Mouse (Mus musculus): ENCODE measurements at regions not wholly inside any gene's neighbourhood (a gene's known extent, or its start where the extent isn't known, plus 50 kb on each side); places are given as distances from the start of the nearest gene placed in this dataset.
A peak's percentile ranks its signal among the peaks of the same experiment; 100 is the strongest.
"Not testable (repeated sequence)": the region's sequence is repeated elsewhere in the genome, so short reads cannot be mapped to it uniquely, and the experiment has no call there.

- peaks cover 3% of the 10 kb centered on the region for H3K4me1 ChIP-seq (ENCODE audit: control insufficient read depth, insufficient read depth, low read length)
- no peak overlapping the region for H3K27ac ChIP-seq (ENCODE audit: insufficient read depth, low read length)
- H3K36me3 ChIP-seq (ENCODE audit: control insufficient read depth, insufficient read depth, low read length, poor library complexity, severe bottlenecking) = no peaks in the 10 kb centered on the region
- H3K9me3 ChIP-seq (replicated peaks; ENCODE audit: control insufficient read depth, insufficient read depth, low read length, poor library complexity, severe bottlenecking) = no peaks in the 10 kb centered on the region
- TF ChIP-seq POLR2A (IDR thresholded peaks at IDR 0.05; ENCODE audit: insufficient read depth, low read length) (no peak), EP300 (IDR thresholded peaks at IDR 0.05; ENCODE audit: insufficient read depth, low read depth, low read length) (no peak), CTCF (IDR thresholded peaks at IDR 0.05; ENCODE audit: low read depth, low read length) (no peak)
- no peak overlapping the region for H3K4me3 ChIP-seq (ENCODE audit: low read depth, low read length)
- no peak overlapping the region for H3K9ac ChIP-seq (ENCODE audit: low read depth, poor library complexity, severe bottlenecking)
- H3K27me3 ChIP-seq (ENCODE audit: control insufficient read depth, insufficient read depth, low read length, poor library complexity, severe bottlenecking) = no peaks in the 10 kb centered on the region
Observed at GRCm38 (mm10) chr6:37662747-37663146, 132.8 kb downstream of the Akr1d1 start.

- Histone ChIP-seq H3K27ac (ENCODE audit: insufficient read depth, low read length) (no peak overlapping the region), H3K36me3 (ENCODE audit: control insufficient read depth, insufficient read depth, low read length, poor library complexity, severe bottlenecking) (no peaks in the 10 kb centered on the region), H3K27me3 (ENCODE audit: control insufficient read depth, insufficient read depth, low read length, poor library complexity, severe bottlenecking) (no peaks in the 10 kb centered on the region), H3K9me3 (replicated peaks; ENCODE audit: control insufficient read depth, insufficient read depth, low read length, poor library complexity, severe bottlenecking) (no peaks in the 10 kb centered on the region), H3K9ac (ENCODE audit: low read depth, poor library complexity, severe bottlenecking) (no peak overlapping the region), H3K4me3 (ENCODE audit: low read depth, low read length) (no peak overlapping the region), H3K4me1 (ENCODE audit: control insufficient read depth, insufficient read depth, low read length) (peaks cover 3% of the 10 kb centered on the region)
- TF ChIP-seq POLR2A (IDR thresholded peaks at IDR 0.05; ENCODE audit: insufficient read depth, low read length) (no peak), EP300 (IDR thresholded peaks at IDR 0.05; ENCODE audit: insufficient read depth, low read depth, low read length) (no peak), CTCF (IDR thresholded peaks at IDR 0.05; ENCODE audit: low read depth, low read length) (no peak)
Observed at GRCm38 (mm10) chr6:37665576-37665975, 135.6 kb downstream of the Akr1d1 start.

GRCm38 (mm10) chr6:37669407-37669806 is 139.4 kb downstream of the Akr1d1 start:
- TF ChIP-seq EP300 (IDR thresholded peaks at IDR 0.05; ENCODE audit: insufficient read depth, low read depth, low read length) (no peak), CTCF (IDR thresholded peaks at IDR 0.05; ENCODE audit: low read depth, low read length) (no peak), POLR2A (IDR thresholded peaks at IDR 0.05; ENCODE audit: insufficient read depth, low read length) (no peak)
- H3K4me3 ChIP-seq (ENCODE audit: low read depth, low read length) = no peak overlapping the region
- peaks cover 7% of the 10 kb centered on the region; the same call in 1 of the 2 replicates for H3K9me3 ChIP-seq (replicated peaks; ENCODE audit: control insufficient read depth, insufficient read depth, low read length, poor library complexity, severe bottlenecking)
- H3K4me1 ChIP-seq (ENCODE audit: control insufficient read depth, insufficient read depth, low read length) = peaks cover 3% of the 10 kb centered on the region
- H3K27ac ChIP-seq (ENCODE audit: insufficient read depth, low read length) = peak overlapping the region; percentile 51
- H3K9ac ChIP-seq (ENCODE audit: low read depth, poor library complexity, severe bottlenecking) = no peak overlapping the region
- no peaks in the 10 kb centered on the region for H3K36me3 ChIP-seq (ENCODE audit: control insufficient read depth, insufficient read depth, low read length, poor library complexity, severe bottlenecking)
- H3K27me3 ChIP-seq (ENCODE audit: control insufficient read depth, insufficient read depth, low read length, poor library complexity, severe bottlenecking) = no peaks in the 10 kb centered on the region

GRCm38 (mm10) chr6:37670701-37671100 is 140.7 kb downstream of the Akr1d1 start:
- Histone ChIP-seq H3K9me3 (replicated peaks; ENCODE audit: control insufficient read depth, insufficient read depth, low read length, poor library complexity, severe bottlenecking) (peaks cover 10% of the 10 kb centered on the region; the same call in 1 of the 2 replicates), H3K9ac (ENCODE audit: low read depth, poor library complexity, severe bottlenecking) (no peak overlapping the region), H3K36me3 (ENCODE audit: control insufficient read depth, insufficient read depth, low read length, poor library complexity, severe bottlenecking) (no peaks in the 10 kb centered on the region), H3K27me3 (ENCODE audit: control insufficient read depth, insufficient read depth, low read length, poor library complexity, severe bottlenecking) (no peaks in the 10 kb centered on the region), H3K4me1 (ENCODE audit: control insufficient read depth, insufficient read depth, low read length) (peaks cover 3% of the 10 kb centered on the region), H3K4me3 (ENCODE audit: low read depth, low read length) (no peak overlapping the region), H3K27ac (ENCODE audit: insufficient read depth, low read length) (no peak overlapping the region)
- TF ChIP-seq EP300 (IDR thresholded peaks at IDR 0.05; ENCODE audit: insufficient read depth, low read depth, low read length) (no peak), CTCF (IDR thresholded peaks at IDR 0.05; ENCODE audit: low read depth, low read length) (no peak), POLR2A (IDR thresholded peaks at IDR 0.05; ENCODE audit: insufficient read depth, low read length) (no peak)

- Histone ChIP-seq H3K4me1 (ENCODE audit: control insufficient read depth, insufficient read depth, low read length) (no peaks in the 10 kb centered on the region), H3K9ac (ENCODE audit: low read depth, poor library complexity, severe bottlenecking) (no peak overlapping the region), H3K27me3 (ENCODE audit: control insufficient read depth, insufficient read depth, low read length, poor library complexity, severe bottlenecking) (no peaks in the 10 kb centered on the region), H3K27ac (ENCODE audit: insufficient read depth, low read length) (no peak overlapping the region), H3K9me3 (replicated peaks; ENCODE audit: control insufficient read depth, insufficient read depth, low read length, poor library complexity, severe bottlenecking) (peaks cover 10% of the 10 kb centered on the region; the same call in 1 of the 2 replicates), H3K4me3 (ENCODE audit: low read depth, low read length) (no peak overlapping the region), H3K36me3 (ENCODE audit: control insufficient read depth, insufficient read depth, low read length, poor library complexity, severe bottlenecking) (no peaks in the 10 kb centered on the region)
- TF ChIP-seq POLR2A (IDR thresholded peaks at IDR 0.05; ENCODE audit: insufficient read depth, low read length) = no peak
Observed at GRCm38 (mm10) chr6:37679871-37680270, 149.9 kb downstream of the Akr1d1 start.

GRCm38 (mm10) chr6:37681331-37681730 is 151.4 kb downstream of the Akr1d1 start:
- not testable (repeated sequence) for H3K4me1 ChIP-seq (ENCODE audit: control insufficient read depth, insufficient read depth, low read length); H3K36me3 ChIP-seq (ENCODE audit: control insufficient read depth, insufficient read depth, low read length, poor library complexity, severe bottlenecking); H3K9me3 ChIP-seq (replicated peaks; ENCODE audit: control insufficient read depth, insufficient read depth, low read length, poor library complexity, severe bottlenecking); H3K27me3 ChIP-seq (ENCODE audit: control insufficient read depth, insufficient read depth, low read length, poor library complexity, severe bottlenecking); H3K4me3 ChIP-seq (ENCODE audit: low read depth, low read length); H3K9ac ChIP-seq (ENCODE audit: low read depth, poor library complexity, severe bottlenecking); H3K27ac ChIP-seq (ENCODE audit: insufficient read depth, low read length)
